Mouse (Mus musculus) midbrain, postnatal 0 days (tissue): ENCODE results near the gene Frmd4b. TPM values are rescaled to one million over a fixed set of nuclear protein-coding genes. Genes with fewer than 3 reads are reported as not detected.

Experiments
- ATAC-seq: fragments of 200-750 bp; cut with Nextera tagmentation; 2 replicates; pipeline ENCODE4 v1.8.0; 2017; ENCODE audit warnings: moderate number of reproducible peaks, mild to moderate bottlenecking, moderate TSS enrichment, moderate library complexity; ENCODE audit not compliant: low FRiP score
- DNase-seq: peaks from one replicate; pipeline ENCODE4 v3.0.0-alpha.2; 2015; ENCODE audit warnings: low spot score
- H3K27ac ChIP-seq: fragments of 300-500 bp; sonication (generic); 2 replicates; pipeline ENCODE4 v1.5.1; 2014; ENCODE audit warnings: low read depth, mild to moderate bottlenecking, low read length, mixed read lengths
- H3K27me3 ChIP-seq: fragments of 300-500 bp; sonication (generic); 2 replicates; pipeline ENCODE4 v1.6.1; 2014; ENCODE audit warnings: low read length, control low read depth, mixed read lengths; ENCODE audit not compliant: insufficient read depth
- H3K36me3 ChIP-seq: fragments of 300-500 bp; sonication (generic); 2 replicates; pipeline ENCODE4 v1.6.1; 2014; ENCODE audit warnings: low read length, control low read depth, mixed read lengths; ENCODE audit not compliant: insufficient read depth
- H3K4me1 ChIP-seq: fragments of 300-500 bp; sonication (generic); 2 replicates; pipeline ENCODE4 v1.6.1; 2014; ENCODE audit warnings: mild to moderate bottlenecking, control low read depth, antibody characterized with exemption, low read length, mixed read lengths; ENCODE audit not compliant: insufficient read depth
- H3K4me2 ChIP-seq: fragments of 300-500 bp; sonication (generic); 2 replicates; pipeline ENCODE4 v1.6.1; 2014; ENCODE audit warnings: low read depth, mild to moderate bottlenecking, low read length, mixed read lengths; ENCODE audit not compliant: poor library complexity, severe bottlenecking
- H3K4me3 ChIP-seq: fragments of 300-500 bp; sonication (generic); 2 replicates; pipeline ENCODE4 v1.5.1; 2014; ENCODE audit warnings: low read depth, mild to moderate bottlenecking, low read length, moderate library complexity
- H3K9ac ChIP-seq: fragments of 300-500 bp; sonication (generic); replicated peaks from 2 replicates; pipeline ENCODE4 v1.6.1; 2014; ENCODE audit warnings: mild to moderate bottlenecking, low read length, moderate library complexity, mixed read lengths; ENCODE audit not compliant: poor library complexity, severe bottlenecking
- H3K9me3 ChIP-seq: fragments of 300-500 bp; sonication (generic); 2 replicates; pipeline ENCODE4 v1.6.1; 2016; ENCODE audit warnings: low read length, control low read depth
- CTCF ChIP-seq: IDR thresholded peaks from 2 replicates; pipeline ENCODE4 v1.5.1; 2016; ENCODE audit warnings: antibody characterized with exemption, mild to moderate bottlenecking
- WGBS: fragments of 180-500 bp; shearing (Covaris S2); extraction: QIAGEN DNeasy Blood & Tissue Kit; methylation state at CpG from one replicate; pipeline ENCODE4 v1.1.7; 2014; 5-methylcytosine and 5-hydroxymethylcytosine counted together
- polyA plus RNA-seq: library from polyadenylated mRNA; unstranded; fragments of >200 nt; fragmentation: Nextera tagmentation; extraction: Ambion mirVana; gene quantifications from 2 replicates; pipeline ENCODE4 v1.2.1, GENCODE M21; 2015
- total RNA-seq: library from RNA; depleted of rRNA; stranded (reverse); fragments of >200 nt; gene quantifications from 2 replicates; pipeline ENCODE4 v1.2.3, GENCODE M21; 2014

Gene Frmd4b
- total and polyA plus RNA-seq, 2 experiments from 2014 or later = 7.9 to 20.7 TPM

- no peak overlapping the region for H3K27ac ChIP-seq
- H3K27me3 ChIP-seq = no peaks in the 10 kb centered on the region
- no peak overlapping the region for H3K4me3 ChIP-seq
- H3K9me3 ChIP-seq = no peaks in the 10 kb centered on the region
- no peak overlapping the region for H3K4me2 ChIP-seq
- no peak for ATAC-seq
- H3K4me1 ChIP-seq = no peaks in the 10 kb centered on the region
- no peak overlapping the region for H3K9ac ChIP-seq
- TF ChIP-seq CTCF = no peak
- DNase-seq = no peak
- H3K36me3 ChIP-seq = peaks cover 9% of the 10 kb centered on the region; the same call in 1 of the 2 replicates
- WGBS = 80% methylated on average over 10 of the region's 10 CpGs
Observed at GRCm38 (mm10) chr6:97289316-97289820, 328.0 kb downstream of the Frmd4b start.

GRCm38 (mm10) chr6:97288047-97288855 is 329.1 kb downstream of the Frmd4b start:
- no peak overlapping the region for H3K27ac ChIP-seq
- no peaks in the 10 kb centered on the region for H3K9me3 ChIP-seq
- ATAC-seq (no peak), DNase-seq (no peak)
- H3K27me3 ChIP-seq = no peaks in the 10 kb centered on the region
- no peak overlapping the region for H3K9ac ChIP-seq
- no peak for TF ChIP-seq CTCF
- peaks cover 9% of the 10 kb centered on the region; the same call in 1 of the 2 replicates for H3K36me3 ChIP-seq
- no peak overlapping the region for H3K4me2 ChIP-seq
- 87% methylated on average over 19 of the region's 19 CpGs for WGBS
- H3K4me1 ChIP-seq = no peaks in the 10 kb centered on the region
- H3K4me3 ChIP-seq = no peak overlapping the region

DNA sequence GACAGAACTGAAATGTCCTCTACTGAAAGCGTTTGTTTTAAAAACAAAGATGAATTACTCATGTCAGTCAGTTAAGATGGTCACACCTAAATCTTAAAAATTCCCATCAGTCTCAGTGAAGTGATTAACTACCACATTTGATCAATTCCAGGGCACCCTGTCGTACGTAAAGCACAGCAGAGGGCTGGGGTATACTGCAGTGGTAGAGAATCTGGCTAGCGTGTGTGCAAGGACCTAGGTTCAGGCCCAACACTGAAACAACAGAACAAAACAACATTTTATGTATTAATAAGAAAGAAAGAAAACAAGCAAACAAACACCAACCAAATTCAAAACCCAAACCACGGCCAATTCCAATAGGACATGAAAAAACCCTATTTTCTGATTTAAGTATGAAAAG is 331.0 kb downstream of the Frmd4b start:
- DNase-seq (no peak), ATAC-seq (no peak)
- H3K27ac ChIP-seq = no peak overlapping the region
- H3K4me3 ChIP-seq = no peak overlapping the region
- no peak overlapping the region for H3K9ac ChIP-seq
- H3K4me1 ChIP-seq = no peaks in the 10 kb centered on the region
- H3K36me3 ChIP-seq = peaks cover 3% of the 10 kb centered on the region; the same call in 1 of the 2 replicates
- no peak overlapping the region for H3K4me2 ChIP-seq
- no peaks in the 10 kb centered on the region for H3K27me3 ChIP-seq
- no peak for TF ChIP-seq CTCF
- no peaks in the 10 kb centered on the region for H3K9me3 ChIP-seq
- 94% methylated on average over 5 of the region's 5 CpGs for WGBS

GRCm38 (mm10) chr6:97283676-97284075 is 333.7 kb downstream of the Frmd4b start:
- Histone ChIP-seq H3K9me3 (no peaks in the 10 kb centered on the region), H3K27ac (no peak overlapping the region), H3K4me1 (no peaks in the 10 kb centered on the region; the same call in 1 of the 2 replicates), H3K27me3 (no peaks in the 10 kb centered on the region; the same call in 1 of the 2 replicates), H3K4me3 (no peak overlapping the region), H3K9ac (no peak overlapping the region), H3K4me2 (no peak overlapping the region), H3K36me3 (0 out of 2 replicates have a peak, but pooled peaks cover 2% of the 10 kb centered on the region)
- DNase-seq = no peak
- WGBS = 93% methylated on average over 1 of the region's 1 CpGs
- ATAC-seq = no peak
- TF ChIP-seq CTCF = no peak

GRCm38 (mm10) chr6:97278878-97279277 is 338.5 kb downstream of the Frmd4b start:
- no peak overlapping the region; the same call in 1 of the 2 replicates for H3K9ac ChIP-seq
- WGBS = 53% methylated on average over 6 of the region's 6 CpGs
- H3K27me3 ChIP-seq = peaks cover 3% of the 10 kb centered on the region; the same call in 1 of the 2 replicates
- no peak for DNase-seq
- ATAC-seq = no peak
- no peak for TF ChIP-seq CTCF
- no peak overlapping the region for H3K27ac ChIP-seq
- no peaks in the 10 kb centered on the region for H3K9me3 ChIP-seq
- no peaks in the 10 kb centered on the region for H3K36me3 ChIP-seq
- no peaks in the 10 kb centered on the region; the same call in 1 of the 2 replicates for H3K4me1 ChIP-seq
- H3K4me2 ChIP-seq = no peak overlapping the region
- H3K4me3 ChIP-seq = no peak overlapping the region
